Mouse (Mus musculus): Measurements from ENCODE around the gene Unc93b1. TPM values are rescaled to one million over a fixed set of nuclear protein-coding genes. Genes with fewer than 3 reads are reported as not detected.

Unc93b1 gene
- polyA plus RNA-seq, 1 experiment from 2014 or later = 21.9 TPM

DNA sequence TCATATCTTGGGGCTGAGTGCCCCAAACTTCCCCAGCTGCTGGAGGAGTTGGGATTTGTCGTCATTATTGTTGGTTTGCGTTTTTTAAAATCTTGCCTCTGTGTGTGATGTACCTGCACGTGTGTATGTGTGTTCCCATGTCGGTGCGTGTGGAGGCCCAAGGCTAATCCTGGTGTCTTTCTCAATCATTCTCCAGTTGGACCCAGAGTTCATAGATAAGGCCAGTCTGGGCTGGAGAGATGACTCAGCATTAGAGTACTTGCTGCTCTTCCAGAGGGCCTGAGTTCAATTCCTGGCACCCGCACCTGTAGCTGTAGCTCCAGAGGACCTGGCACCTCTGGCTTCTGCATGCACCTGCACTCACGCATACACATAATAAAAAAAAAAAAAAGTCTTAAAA, 10.1 kb upstream of the Unc93b1 start:
- no peak overlapping the region for H3K4me2 ChIP-seq (ENCODE audit: low read depth, low read length)
- no peaks in the 10 kb centered on the region for H3K36me3 ChIP-seq (ENCODE audit: control insufficient read depth, insufficient read depth, low read length)
- H3K4me1 ChIP-seq (replicated peaks; ENCODE audit: control insufficient read depth, insufficient read depth, low read length) = peaks cover 30% of the 10 kb centered on the region
- H3K27me3 ChIP-seq (ENCODE audit: control insufficient read depth, insufficient read depth, low read depth, low read length) = no peaks in the 10 kb centered on the region
- no peak overlapping the region for H3K4me3 ChIP-seq (ENCODE audit: low read length)
- WGBS = 92% methylated on average over 7 of the region's 7 CpGs
- no peak for ATAC-seq (ENCODE audit: low read depth)
- no peak overlapping the region for H3K9ac ChIP-seq (ENCODE audit: low read length)
- H3K27ac ChIP-seq (ENCODE audit: low read length) = no peak overlapping the region
- H3K9me3 ChIP-seq (ENCODE audit: control insufficient read depth, low read length) = no peaks in the 10 kb centered on the region

DNA sequence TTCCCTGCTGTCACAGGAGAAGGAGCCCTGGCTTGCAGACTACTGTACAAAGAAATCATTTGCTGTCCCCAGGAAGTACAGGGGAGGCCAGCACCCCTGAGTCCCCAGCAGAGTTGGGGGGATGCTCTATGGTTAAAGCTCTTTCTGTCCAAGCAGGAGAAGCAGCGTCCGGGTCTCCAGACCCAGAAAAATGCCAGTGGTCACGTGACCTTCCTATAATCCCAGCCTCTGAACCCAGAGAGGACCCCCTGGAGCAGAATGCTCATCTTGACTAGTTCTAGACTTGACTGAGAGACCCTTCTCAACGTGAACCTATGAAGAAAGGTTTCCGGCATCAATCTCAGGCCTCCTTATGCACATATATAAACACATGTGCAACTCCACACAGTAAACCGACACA, 9.1 kb upstream of the Unc93b1 start:
- Histone ChIP-seq H3K9me3 (ENCODE audit: control insufficient read depth, low read length) (no peaks in the 10 kb centered on the region), H3K4me3 (ENCODE audit: low read length) (no peak overlapping the region), H3K4me1 (replicated peaks; ENCODE audit: control insufficient read depth, insufficient read depth, low read length) (peaks cover 40% of the 10 kb centered on the region), H3K36me3 (ENCODE audit: control insufficient read depth, insufficient read depth, low read length) (no peaks in the 10 kb centered on the region), H3K9ac (ENCODE audit: low read length) (no peak overlapping the region; the same call in 1 of the 2 replicates), H3K4me2 (ENCODE audit: low read depth, low read length) (no peak overlapping the region), H3K27me3 (ENCODE audit: control insufficient read depth, insufficient read depth, low read depth, low read length) (no peaks in the 10 kb centered on the region), H3K27ac (ENCODE audit: low read length) (no peak overlapping the region; the same call in 1 of the 2 replicates)
- WGBS = 71% methylated on average over 6 of the region's 6 CpGs
- ATAC-seq (ENCODE audit: low read depth) = no peak

DNA sequence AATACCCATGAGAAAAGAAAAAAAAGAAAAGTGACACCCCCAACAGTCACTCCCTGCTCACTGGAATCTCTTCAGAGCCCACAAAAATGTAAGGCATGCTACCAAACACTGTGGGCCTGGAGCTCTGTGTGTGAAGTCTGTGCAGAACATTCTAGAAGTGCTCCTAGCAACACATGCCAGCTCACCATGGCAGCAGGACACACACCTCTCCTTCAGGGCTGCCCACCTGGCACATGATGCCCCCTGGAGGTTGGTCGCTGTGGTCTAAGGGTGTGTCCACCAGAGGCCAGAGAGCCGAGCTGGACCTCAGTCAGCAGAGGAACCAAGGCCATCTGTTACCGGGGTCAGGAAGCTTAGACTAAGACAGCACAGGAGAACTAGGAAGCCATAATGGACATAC, 8.7 kb upstream of the Unc93b1 start:
- peak; percentile 32; the same call in 1 of the 2 replicates for ATAC-seq (ENCODE audit: low read depth)
- Histone ChIP-seq H3K9me3 (ENCODE audit: control insufficient read depth, low read length) (no peaks in the 10 kb centered on the region), H3K27me3 (ENCODE audit: control insufficient read depth, insufficient read depth, low read depth, low read length) (no peaks in the 10 kb centered on the region), H3K4me2 (ENCODE audit: low read depth, low read length) (no peak overlapping the region), H3K4me1 (replicated peaks; ENCODE audit: control insufficient read depth, insufficient read depth, low read length) (peaks cover 41% of the 10 kb centered on the region), H3K9ac (ENCODE audit: low read length) (no peak overlapping the region), H3K4me3 (ENCODE audit: low read length) (no peak overlapping the region), H3K36me3 (ENCODE audit: control insufficient read depth, insufficient read depth, low read length) (no peaks in the 10 kb centered on the region), H3K27ac (ENCODE audit: low read length) (peak overlapping the region; percentile 23; the same call in 1 of the 2 replicates)
- 35% methylated on average over 3 of the region's 3 CpGs for WGBS

DNA sequence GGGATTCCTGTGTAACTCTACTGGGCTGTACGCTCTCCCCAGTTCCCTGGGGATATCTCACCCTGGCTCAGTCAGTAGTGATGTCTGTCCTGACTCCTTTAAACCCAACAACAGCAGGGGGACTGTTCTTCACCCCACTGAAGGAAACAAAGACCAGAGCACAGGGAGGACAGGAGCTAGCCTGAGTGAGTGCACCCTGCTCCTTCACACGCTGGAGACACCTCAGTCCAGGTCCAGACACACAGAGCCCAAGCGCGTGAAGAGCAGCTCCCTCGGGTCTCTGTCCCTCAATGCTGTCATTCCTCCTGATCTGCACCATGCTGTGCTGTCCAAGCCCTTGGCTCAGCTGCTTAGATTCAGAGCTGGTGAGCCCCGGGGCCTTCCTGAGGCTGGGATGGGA, 8.3 kb upstream of the Unc93b1 start:
- no peaks in the 10 kb centered on the region for H3K27me3 ChIP-seq (ENCODE audit: control insufficient read depth, insufficient read depth, low read depth, low read length)
- no peaks in the 10 kb centered on the region for H3K36me3 ChIP-seq (ENCODE audit: control insufficient read depth, insufficient read depth, low read length)
- H3K4me1 ChIP-seq (replicated peaks; ENCODE audit: control insufficient read depth, insufficient read depth, low read length) = peaks cover 41% of the 10 kb centered on the region
- H3K4me3 ChIP-seq (ENCODE audit: low read length) = no peak overlapping the region
- H3K27ac ChIP-seq (ENCODE audit: low read length) = peak overlapping the region; percentile 23; the same call in 1 of the 2 replicates
- no peak overlapping the region for H3K4me2 ChIP-seq (ENCODE audit: low read depth, low read length)
- no peak for ATAC-seq (ENCODE audit: low read depth)
- 62% methylated on average over 6 of the region's 6 CpGs for WGBS
- H3K9ac ChIP-seq (ENCODE audit: low read length) = no peak overlapping the region
- H3K9me3 ChIP-seq (ENCODE audit: control insufficient read depth, low read length) = no peaks in the 10 kb centered on the region

DNA sequence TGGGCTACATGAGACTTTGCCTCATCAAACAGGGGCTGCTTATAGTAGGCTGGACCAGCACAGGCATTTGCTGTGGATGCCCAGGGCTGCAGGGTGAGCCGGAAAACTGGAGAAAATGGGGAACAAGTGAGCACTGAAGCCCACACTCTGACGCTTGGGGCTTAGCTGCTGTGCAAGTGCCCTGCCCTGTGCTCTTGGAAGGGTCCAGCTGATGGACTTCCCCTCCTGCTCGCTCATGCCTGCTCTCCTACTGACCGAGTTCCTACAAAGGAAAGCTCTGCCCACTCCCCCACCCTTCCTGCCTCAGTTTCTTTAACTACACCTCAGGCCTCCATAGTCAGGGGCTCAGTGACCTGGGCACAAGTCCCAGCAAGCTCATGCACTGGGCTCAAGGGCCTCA, 7.0 kb upstream of the Unc93b1 start:
- ATAC-seq (ENCODE audit: low read depth) = no peak
- Histone ChIP-seq H3K4me1 (replicated peaks; ENCODE audit: control insufficient read depth, insufficient read depth, low read length) (peaks cover 37% of the 10 kb centered on the region), H3K27me3 (ENCODE audit: control insufficient read depth, insufficient read depth, low read depth, low read length) (no peaks in the 10 kb centered on the region), H3K4me3 (ENCODE audit: low read length) (no peak overlapping the region), H3K9ac (ENCODE audit: low read length) (no peak overlapping the region), H3K36me3 (ENCODE audit: control insufficient read depth, insufficient read depth, low read length) (no peaks in the 10 kb centered on the region), H3K27ac (ENCODE audit: low read length) (no peak overlapping the region), H3K9me3 (ENCODE audit: control insufficient read depth, low read length) (no peaks in the 10 kb centered on the region), H3K4me2 (ENCODE audit: low read depth, low read length) (no peak overlapping the region)
- WGBS = 77% methylated on average over 4 of the region's 4 CpGs

DNA sequence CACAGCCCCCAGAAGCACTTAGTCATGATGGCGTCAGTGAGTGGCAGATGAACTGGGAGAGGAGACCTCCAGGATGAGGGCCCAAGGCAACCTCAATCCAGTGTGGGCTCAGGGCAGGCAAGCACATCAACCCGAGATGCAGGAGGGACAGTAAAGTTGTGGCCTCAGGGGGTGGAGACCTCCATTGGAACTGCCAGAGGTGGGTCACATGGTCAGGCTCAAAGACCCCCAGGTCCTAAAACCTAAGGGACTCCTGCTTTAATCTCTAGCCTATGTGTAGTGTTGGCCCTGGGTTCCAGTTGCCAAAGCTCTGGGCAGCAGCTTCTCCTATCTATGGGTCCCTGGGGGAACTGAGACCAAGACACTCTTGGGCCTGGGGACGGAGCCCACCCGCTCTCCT, 6.2 kb upstream of the Unc93b1 start:
- ATAC-seq (ENCODE audit: low read depth) = no peak
- 81% methylated on average over 4 of the region's 4 CpGs for WGBS
- Histone ChIP-seq H3K27ac (ENCODE audit: low read length) (peak overlapping the region; percentile 90), H3K9me3 (ENCODE audit: control insufficient read depth, low read length) (no peaks in the 10 kb centered on the region), H3K27me3 (ENCODE audit: control insufficient read depth, insufficient read depth, low read depth, low read length) (no peaks in the 10 kb centered on the region), H3K4me2 (ENCODE audit: low read depth, low read length) (0 out of 2 replicates have a peak overlapping the region, but pooled peaks have one; percentile 18), H3K9ac (ENCODE audit: low read length) (no peak overlapping the region; the same call in 1 of the 2 replicates), H3K4me1 (replicated peaks; ENCODE audit: control insufficient read depth, insufficient read depth, low read length) (peaks cover 30% of the 10 kb centered on the region), H3K4me3 (ENCODE audit: low read length) (no peak overlapping the region), H3K36me3 (ENCODE audit: control insufficient read depth, insufficient read depth, low read length) (no peaks in the 10 kb centered on the region)

DNA sequence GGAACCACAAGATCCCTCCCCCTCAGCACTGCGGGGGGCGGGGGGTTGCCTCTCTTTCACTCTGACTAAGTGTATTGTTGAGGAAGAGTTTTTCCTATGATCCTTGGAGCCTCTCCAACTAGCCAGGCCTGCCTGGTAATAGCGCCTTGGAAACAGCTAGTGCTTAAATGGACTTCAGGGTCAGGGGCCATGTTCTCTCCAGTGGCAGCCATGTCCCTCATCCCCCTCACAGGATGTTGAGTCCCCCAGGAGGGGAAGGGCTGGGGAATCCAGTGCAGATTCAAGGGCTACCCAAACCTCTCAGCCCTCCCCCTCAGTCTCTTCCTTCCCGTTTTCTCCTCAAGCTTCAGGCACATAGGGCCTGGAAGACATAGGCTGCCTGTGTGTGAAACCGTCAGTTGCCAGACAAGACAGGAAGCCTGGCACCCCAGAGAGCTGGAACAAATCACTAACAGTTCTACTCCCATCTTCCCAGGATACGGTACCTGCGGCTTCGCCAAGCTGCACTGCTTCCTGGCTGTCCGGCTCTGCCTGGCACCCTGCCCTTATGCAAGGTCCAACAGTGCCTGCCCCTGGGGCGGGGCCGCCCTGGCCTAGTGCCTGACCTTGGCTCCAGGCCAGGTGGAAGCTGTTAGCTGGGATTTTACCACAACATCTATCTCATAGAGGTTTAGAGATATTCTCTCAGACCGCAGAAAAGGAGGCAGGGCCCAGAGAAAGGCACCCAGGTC, 5.6 kb upstream of the Unc93b1 start, which contains the start of gene Aldh3b1:
TSS of gene Aldh3b1 (minus strand) at position 598 of the 731 bp plus-strand sequence.
- peak within 1 kb of the TSS; percentile 30; the same call in 1 of the 2 replicates for H3K4me2 ChIP-seq (ENCODE audit: low read depth, low read length)

DNA sequence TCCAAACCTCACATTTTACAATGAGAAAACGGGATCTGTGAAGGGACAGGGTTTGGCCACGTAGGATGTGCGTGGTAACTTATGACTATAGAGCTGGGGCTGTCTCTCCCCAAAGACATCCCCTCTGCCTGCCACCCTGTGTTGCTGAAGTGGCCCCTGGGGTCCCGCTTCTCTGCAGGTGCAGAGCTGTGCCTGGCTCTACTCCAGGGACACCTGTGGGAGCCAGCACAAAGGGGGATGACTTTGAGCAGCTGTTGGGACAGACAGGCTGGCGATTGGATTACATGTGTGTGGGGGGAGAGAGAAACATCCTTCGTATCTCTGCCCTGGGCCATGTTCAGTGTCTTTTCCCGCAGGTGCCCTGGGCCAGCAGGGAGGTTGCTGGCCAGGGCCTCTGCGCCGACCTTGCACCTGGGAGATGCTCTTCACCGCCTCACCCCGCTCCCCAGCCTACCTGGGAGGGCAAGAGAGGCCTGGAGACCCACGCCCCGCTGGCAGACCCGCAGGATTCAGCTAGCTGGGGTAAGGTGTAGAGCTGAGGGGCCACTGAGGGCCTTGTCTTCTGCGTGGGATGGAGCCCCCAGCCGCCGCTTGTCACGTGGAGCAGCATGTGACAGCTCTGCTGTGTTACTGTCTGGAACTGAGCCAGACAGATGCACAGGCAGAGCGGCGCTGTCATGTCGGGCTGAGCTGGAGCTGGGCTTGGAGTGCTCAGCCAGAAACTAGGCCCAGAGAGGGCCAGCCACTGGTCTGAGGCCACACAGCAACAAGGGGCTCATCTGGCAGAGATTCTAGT, 4.5 kb upstream of the Unc93b1 start:
- H3K27me3 ChIP-seq (ENCODE audit: control insufficient read depth, insufficient read depth, low read depth, low read length) = no peaks in the 10 kb centered on the region
- H3K27ac ChIP-seq (ENCODE audit: low read length) = peak overlapping the region; percentile 90
- no peak overlapping the region for H3K4me3 ChIP-seq (ENCODE audit: low read length)
- H3K9me3 ChIP-seq (ENCODE audit: control insufficient read depth, low read length) = no peaks in the 10 kb centered on the region
- H3K4me1 ChIP-seq (replicated peaks; ENCODE audit: control insufficient read depth, insufficient read depth, low read length) = peaks cover 27% of the 10 kb centered on the region
- H3K9ac ChIP-seq (ENCODE audit: low read length) = peak overlapping the region; percentile 30; the same call in 1 of the 2 replicates
- ATAC-seq (ENCODE audit: low read depth) = no peak
- no peaks in the 10 kb centered on the region for H3K36me3 ChIP-seq (ENCODE audit: control insufficient read depth, insufficient read depth, low read length)
- H3K4me2 ChIP-seq (ENCODE audit: low read depth, low read length) = no peak overlapping the region
- 60% methylated on average over 21 of the region's 21 CpGs for WGBS

More for the DNA sequence above, 5.6 kb upstream of the Unc93b1 start, which contains the start of gene Aldh3b1:
- Histone ChIP-seq H3K27ac (ENCODE audit: low read length) (peak within 1 kb of the TSS; percentile 90), H3K4me3 (ENCODE audit: low read length) (peak within 1 kb of the TSS; percentile 12; the same call in 1 of the 2 replicates), H3K9me3 (ENCODE audit: control insufficient read depth, low read length) (no peaks in the 10 kb centered on the region), H3K27me3 (ENCODE audit: control insufficient read depth, insufficient read depth, low read depth, low read length) (no peaks in the 10 kb centered on the region), H3K9ac (ENCODE audit: low read length) (peak within 1 kb of the TSS; percentile 30), H3K36me3 (ENCODE audit: control insufficient read depth, insufficient read depth, low read length) (no peaks in the 10 kb centered on the region), H3K4me1 (replicated peaks; ENCODE audit: control insufficient read depth, insufficient read depth, low read length) (peaks cover 27% of the 10 kb centered on the region)
- peak; percentile 80 for ATAC-seq (ENCODE audit: low read depth)
- 24% methylated on average over 12 of the region's 12 CpGs for WGBS

DNA sequence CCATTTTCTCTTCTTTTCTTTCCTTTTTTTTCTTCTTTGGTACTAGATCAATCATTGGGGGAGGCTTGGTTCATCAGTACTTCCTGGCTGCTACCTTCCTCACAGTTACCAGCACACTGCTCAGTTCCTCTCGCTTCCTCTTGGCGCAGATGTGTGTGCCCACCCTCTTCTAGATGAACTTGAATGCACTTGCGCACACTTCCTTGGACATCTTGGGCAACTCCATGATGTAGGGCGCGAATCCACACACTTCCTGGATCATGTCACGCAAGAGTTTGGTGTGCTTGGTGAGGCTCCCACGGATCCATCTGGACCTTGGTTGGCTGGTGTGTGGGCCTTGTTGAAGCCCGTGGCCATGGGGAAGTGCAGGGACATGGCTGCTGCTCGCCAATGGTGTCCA, 3.3 kb upstream of the Unc93b1 start:
- no peak overlapping the region for H3K9ac ChIP-seq (ENCODE audit: low read length)
- no peak overlapping the region for H3K4me3 ChIP-seq (ENCODE audit: low read length)
- no peak for ATAC-seq (ENCODE audit: low read depth)
- no peak overlapping the region for H3K27ac ChIP-seq (ENCODE audit: low read length)
- H3K4me1 ChIP-seq (replicated peaks; ENCODE audit: control insufficient read depth, insufficient read depth, low read length) = peaks cover 29% of the 10 kb centered on the region
- H3K4me2 ChIP-seq (ENCODE audit: low read depth, low read length) = no peak overlapping the region
- no peaks in the 10 kb centered on the region for H3K27me3 ChIP-seq (ENCODE audit: control insufficient read depth, insufficient read depth, low read depth, low read length)
- WGBS = 80% methylated on average over 9 of the region's 9 CpGs
- H3K36me3 ChIP-seq (ENCODE audit: control insufficient read depth, insufficient read depth, low read length) = no peaks in the 10 kb centered on the region
- no peaks in the 10 kb centered on the region for H3K9me3 ChIP-seq (ENCODE audit: control insufficient read depth, low read length)
